Mouse (Mus musculus) limb, embryonic 13.5 days (tissue): ENCODE results near the gene Meiob. TPM values are rescaled to one million over a fixed set of nuclear protein-coding genes. Genes with fewer than 3 reads are reported as not detected.
A peak's percentile ranks its signal among the peaks of the same experiment; 100 is the strongest.

Experiments
- ATAC-seq: fragments of 200-750 bp; cut with Nextera tagmentation; 2 replicates; pipeline ENCODE4 v1.8.0; 2017; ENCODE audit warnings: low read depth, moderate number of reproducible peaks, moderate TSS enrichment; ENCODE audit not compliant: low FRiP score
- H3K27ac ChIP-seq: fragments of 300-500 bp; sonication (generic); 2 replicates; pipeline ENCODE4 v1.5.1; 2015; ENCODE audit warnings: inconsistent platforms, mild to moderate bottlenecking, moderate library complexity
- H3K27me3 ChIP-seq: fragments of 300-500 bp; sonication (generic); 2 replicates; pipeline ENCODE4 v1.6.1; 2015; ENCODE audit warnings: mild to moderate bottlenecking, inconsistent platforms
- H3K36me3 ChIP-seq: fragments of 300-500 bp; sonication (generic); 2 replicates; pipeline ENCODE4 v1.6.1; 2015; ENCODE audit warnings: inconsistent platforms, mild to moderate bottlenecking, moderate library complexity
- H3K4me1 ChIP-seq: fragments of 300-500 bp; sonication (generic); 2 replicates; pipeline ENCODE4 v1.6.1; 2015; ENCODE audit warnings: inconsistent platforms
- H3K4me2 ChIP-seq: fragments of 300-500 bp; sonication (generic); replicated peaks from 2 replicates; pipeline ENCODE4 v1.6.1; 2015; ENCODE audit warnings: inconsistent platforms, mild to moderate bottlenecking, moderate library complexity
- H3K4me3 ChIP-seq: fragments of 300-500 bp; sonication (generic); 2 replicates; pipeline ENCODE4 v1.5.1; 2015; ENCODE audit warnings: moderate library complexity, mild to moderate bottlenecking, inconsistent platforms
- H3K9ac ChIP-seq: fragments of 300-500 bp; sonication (generic); 2 replicates; pipeline ENCODE4 v1.6.1; 2015; ENCODE audit warnings: mild to moderate bottlenecking, inconsistent platforms
- H3K9me3 ChIP-seq: fragments of 300-500 bp; sonication (generic); 2 replicates; pipeline ENCODE4 v1.6.1; 2016; ENCODE audit warnings: inconsistent platforms
- WGBS: fragments of 180-500 bp; shearing (Covaris S2); methylation state at CpG from one replicate; pipeline ENCODE4 v1.1.7; 2015; 5-methylcytosine and 5-hydroxymethylcytosine counted together
- polyA plus RNA-seq: library from polyadenylated mRNA; unstranded; fragments of >200 nt; fragmentation: Nextera tagmentation; extraction: Ambion mirVana; gene quantifications from 2 replicates; pipeline ENCODE4 v1.2.1, GENCODE M21; 2015

Gene Meiob
- polyA plus RNA-seq, 1 experiment from 2014 or later: not detected

- Histone ChIP-seq H3K9me3 (no peaks in the 10 kb centered on the region), H3K4me2 (no peak within 1 kb of the TSS), H3K4me1 (no peaks in the 10 kb centered on the region), H3K27ac (no peak within 1 kb of the TSS), H3K9ac (no peak within 1 kb of the TSS), H3K27me3 (peaks cover 25% of the 10 kb centered on the region), H3K4me3 (no peak within 1 kb of the TSS), H3K36me3 (no peaks in the 10 kb centered on the region)
- 64% methylated on average over 8 of the region's 8 CpGs for WGBS
- ATAC-seq: no peak
Observed at GRCm38 (mm10) chr17:24839842-24840241, 35.8 kb downstream of the Meiob start, which contains the start of gene Hagh. Gene Hagh, plus strand, starts transcription at chr17:24840143.

- H3K4me1 ChIP-seq: no peaks in the 10 kb centered on the region
- H3K27ac ChIP-seq: no peak overlapping the region
- no peak for ATAC-seq
- no peaks in the 10 kb centered on the region for H3K9me3 ChIP-seq
- peaks cover 30% of the 10 kb centered on the region for H3K27me3 ChIP-seq
- no peak overlapping the region for H3K4me3 ChIP-seq
- 62% methylated on average over 5 of the region's 5 CpGs for WGBS
- H3K36me3 ChIP-seq: no peaks in the 10 kb centered on the region
- H3K9ac ChIP-seq: no peak overlapping the region
- no peak overlapping the region for H3K4me2 ChIP-seq
Observed at GRCm38 (mm10) chr17:24840341-24840740, 36.3 kb downstream of the Meiob start.

- no peak for ATAC-seq
- Histone ChIP-seq H3K4me3 (no peak overlapping the region), H3K9me3 (no peaks in the 10 kb centered on the region), H3K4me1 (no peaks in the 10 kb centered on the region), H3K36me3 (no peaks in the 10 kb centered on the region), H3K4me2 (no peak overlapping the region), H3K27me3 (peaks cover 29% of the 10 kb centered on the region), H3K9ac (no peak overlapping the region), H3K27ac (no peak overlapping the region)
- 56% methylated on average over 4 of the region's 4 CpGs for WGBS
Observed at GRCm38 (mm10) chr17:24841133-24841532, 37.0 kb downstream of the Meiob start.

GRCm38 (mm10) chr17:24842631-24843030 is 38.5 kb downstream of the Meiob start:
- ATAC-seq: no peak
- H3K9me3 ChIP-seq: no peaks in the 10 kb centered on the region
- no peaks in the 10 kb centered on the region for H3K36me3 ChIP-seq
- H3K4me2 ChIP-seq: no peak overlapping the region
- no peak overlapping the region for H3K9ac ChIP-seq
- no peaks in the 10 kb centered on the region for H3K4me1 ChIP-seq
- peaks cover 29% of the 10 kb centered on the region for H3K27me3 ChIP-seq
- 46% methylated on average over 2 of the region's 2 CpGs for WGBS
- H3K27ac ChIP-seq: no peak overlapping the region
- H3K4me3 ChIP-seq: no peak overlapping the region

- WGBS: 24% methylated on average over 9 of the region's 9 CpGs
- H3K9ac ChIP-seq: no peak overlapping the region
- no peaks in the 10 kb centered on the region for H3K9me3 ChIP-seq
- peaks cover 11% of the 10 kb centered on the region; the same call in 1 of the 2 replicates for H3K4me1 ChIP-seq
- no peak for ATAC-seq
- H3K4me3 ChIP-seq: no peak overlapping the region
- no peak overlapping the region for H3K27ac ChIP-seq
- no peaks in the 10 kb centered on the region for H3K36me3 ChIP-seq
- H3K27me3 ChIP-seq: peaks cover 29% of the 10 kb centered on the region
- no peak overlapping the region for H3K4me2 ChIP-seq
Observed at GRCm38 (mm10) chr17:24844525-24844924, 40.4 kb downstream of the Meiob start.

- no peak overlapping the region for H3K4me3 ChIP-seq
- H3K9ac ChIP-seq: no peak overlapping the region
- ATAC-seq: no peak
- WGBS: 91% methylated on average over 1 of the region's 1 CpGs
- no peak overlapping the region for H3K27ac ChIP-seq
- H3K36me3 ChIP-seq: no peaks in the 10 kb centered on the region
- no peak overlapping the region for H3K4me2 ChIP-seq
- peaks cover 21% of the 10 kb centered on the region for H3K4me1 ChIP-seq
- no peaks in the 10 kb centered on the region for H3K9me3 ChIP-seq
- peaks cover 30% of the 10 kb centered on the region for H3K27me3 ChIP-seq
Observed at GRCm38 (mm10) chr17:24847386-24847785, 43.3 kb downstream of the Meiob start.

GRCm38 (mm10) chr17:24848600-24849031 is 44.5 kb downstream of the Meiob start:
- Histone ChIP-seq H3K27me3 (peaks cover 28% of the 10 kb centered on the region), H3K27ac (no peak overlapping the region), H3K4me2 (peak overlapping the region; percentile 96), H3K36me3 (peaks cover 7% of the 10 kb centered on the region; the same call in 1 of the 2 replicates), H3K4me3 (peak overlapping the region; percentile 82), H3K4me1 (peaks cover 21% of the 10 kb centered on the region), H3K9me3 (no peaks in the 10 kb centered on the region), H3K9ac (no peak overlapping the region)
- ATAC-seq: no peak

- ATAC-seq: peak; percentile 42
- Histone ChIP-seq H3K27me3 (peaks cover 19% of the 10 kb centered on the region), H3K9me3 (no peaks in the 10 kb centered on the region), H3K9ac (peak overlapping the region; percentile 82), H3K4me2 (peak overlapping the region; percentile 96), H3K27ac (peak overlapping the region; percentile 85), H3K36me3 (peaks cover 12% of the 10 kb centered on the region; the same call in 1 of the 2 replicates), H3K4me1 (peaks cover 21% of the 10 kb centered on the region), H3K4me3 (peak overlapping the region; percentile 82)
- WGBS: 0% methylated on average over 21 of the region's 21 CpGs
Observed at GRCm38 (mm10) chr17:24849733-24850064, 45.6 kb downstream of the Meiob start.

GRCm38 (mm10) chr17:24850065-24850772 is 46.1 kb downstream of the Meiob start, which contains the start of gene Fahd1:
Gene Fahd1, minus strand, starts transcription at chr17:24850364.
- ATAC-seq: peak; percentile 100
- peaks cover 12% of the 10 kb centered on the region; the same call in 1 of the 2 replicates for H3K36me3 ChIP-seq
- peak within 1 kb of the TSS; percentile 96 for H3K4me2 ChIP-seq
- peaks cover 21% of the 10 kb centered on the region for H3K4me1 ChIP-seq
- peak within 1 kb of the TSS; percentile 82 for H3K9ac ChIP-seq
- H3K27ac ChIP-seq: peak within 1 kb of the TSS; percentile 85
- peaks cover 13% of the 10 kb centered on the region for H3K27me3 ChIP-seq
- no peaks in the 10 kb centered on the region for H3K9me3 ChIP-seq
- H3K4me3 ChIP-seq: peak within 1 kb of the TSS; percentile 82
- WGBS: under 1% methylated on average over 58 of the region's 58 CpGs

- H3K36me3 ChIP-seq: peaks cover 15% of the 10 kb centered on the region; the same call in 1 of the 2 replicates
- no peaks in the 10 kb centered on the region for H3K9me3 ChIP-seq
- peak overlapping the region; percentile 96 for H3K4me2 ChIP-seq
- WGBS: under 1% methylated on average over 20 of the region's 20 CpGs
- peaks cover 11% of the 10 kb centered on the region for H3K27me3 ChIP-seq
- H3K27ac ChIP-seq: no peak overlapping the region
- H3K4me3 ChIP-seq: peak overlapping the region; percentile 82
- H3K4me1 ChIP-seq: peaks cover 21% of the 10 kb centered on the region
- H3K9ac ChIP-seq: peak overlapping the region; percentile 77
- no peak for ATAC-seq
Observed at GRCm38 (mm10) chr17:24850773-24851127, 46.7 kb downstream of the Meiob start.

- H3K27me3 ChIP-seq: peaks cover 11% of the 10 kb centered on the region
- H3K4me1 ChIP-seq: peaks cover 21% of the 10 kb centered on the region
- H3K4me3 ChIP-seq: peak overlapping the region; percentile 82
- H3K9me3 ChIP-seq: no peaks in the 10 kb centered on the region
- no peak overlapping the region for H3K27ac ChIP-seq
- peak overlapping the region; percentile 96 for H3K4me2 ChIP-seq
- H3K36me3 ChIP-seq: peaks cover 23% of the 10 kb centered on the region
- WGBS: 79% methylated on average over 10 of the region's 10 CpGs
- peak overlapping the region; percentile 77 for H3K9ac ChIP-seq
- no peak for ATAC-seq
Observed at GRCm38 (mm10) chr17:24851381-24852125, 47.5 kb downstream of the Meiob start.

GRCm38 (mm10) chr17:24855838-24856464 is 51.9 kb downstream of the Meiob start:
- Histone ChIP-seq H3K4me3 (no peak overlapping the region), H3K4me1 (peaks cover 7% of the 10 kb centered on the region), H3K27ac (no peak overlapping the region), H3K4me2 (no peak overlapping the region), H3K9me3 (no peaks in the 10 kb centered on the region), H3K36me3 (peaks cover 54% of the 10 kb centered on the region), H3K9ac (no peak overlapping the region), H3K27me3 (peaks cover 9% of the 10 kb centered on the region)
- WGBS: 82% methylated on average over 3 of the region's 3 CpGs
- ATAC-seq: no peak
